8 mouse cellular contexts compared by ENCODE assay signal in the genomic region with DNA sequence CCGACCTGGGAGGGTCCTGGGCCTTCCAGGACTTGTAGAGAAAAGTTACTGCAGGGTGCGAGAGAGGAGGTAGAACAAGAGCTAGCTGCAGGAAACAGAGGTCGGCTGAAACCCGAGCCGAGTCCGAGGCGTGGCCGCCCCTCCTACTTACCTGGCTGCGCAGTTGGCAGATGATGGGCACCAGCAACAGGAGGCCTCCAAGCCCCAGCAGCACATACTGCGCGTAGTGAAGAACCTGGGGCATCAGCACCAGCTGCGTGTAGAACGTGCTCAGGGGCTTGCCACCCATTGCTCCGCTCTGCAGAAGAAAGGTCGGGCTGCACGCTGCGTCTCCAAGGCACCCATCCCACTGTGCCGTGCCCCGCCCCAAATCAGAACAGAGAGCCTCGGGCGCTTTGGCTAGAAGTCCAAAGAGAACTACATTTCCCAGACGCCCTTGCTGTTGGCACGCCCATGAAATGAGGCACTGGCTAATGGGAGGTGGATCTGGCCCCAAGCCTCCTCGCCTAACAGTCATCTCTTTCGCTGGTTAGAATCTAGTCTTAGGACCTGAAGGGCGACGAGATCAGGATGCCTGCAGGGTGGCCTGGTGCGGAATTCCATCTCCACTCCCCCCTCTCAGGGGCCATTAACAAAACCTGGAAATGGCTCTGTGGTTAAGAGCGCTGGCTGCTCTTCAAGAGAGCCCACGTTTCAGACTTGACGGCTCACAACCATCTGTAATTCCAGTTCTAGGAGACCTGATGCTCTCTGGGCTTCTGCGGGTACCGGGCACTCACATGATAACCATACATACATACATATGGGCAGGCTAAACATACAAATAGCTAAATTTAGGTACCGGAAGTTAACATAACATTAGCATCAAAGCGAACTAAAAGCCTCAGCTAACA. TPM values are rescaled to one million over a fixed set of nuclear protein-coding genes. Genes with fewer than 3 reads are reported as not detected.
DNase-seq lines count a peak whose midpoint lies in the region; ATAC-seq and TF ChIP-seq lines count a peak whose summit lies in the region.

No protein-coding gene starts in this region.

- H3K4me1 ChIP-seq in E14TG2a.4 (replicated peaks; ENCODE audit: low read depth, low read length): peaks cover 70% of the 10 kb centered on the region
- peaks cover 18% of the 10 kb centered on the region for H3K4me1 ChIP-seq in forebrain, embryonic 12.5 days
- H3K4me1 ChIP-seq in limb, embryonic 10.5 days: peaks cover 24% of the 10 kb centered on the region
- no peaks in the 10 kb centered on the region for H3K4me1 ChIP-seq in midbrain, postnatal 0 days (ENCODE audit: insufficient read depth, low read length)

- no peak for TF ChIP-seq CTCF in E14TG2a.4 (conservative IDR thresholded peaks at IDR 0.05; ENCODE audit: low read length)
- TF ChIP-seq CTCF in midbrain, postnatal 0 days (IDR thresholded peaks at IDR 0.05): no peak

- peak; percentile 87 for ATAC-seq in forebrain, embryonic 12.5 days (ENCODE audit: low FRiP score)
- peak; percentile 74; the same call in 1 of the 2 replicates for ATAC-seq in midbrain, postnatal 0 days (ENCODE audit: low FRiP score)

- H3K27me3 ChIP-seq in E14TG2a.4 (ENCODE audit: insufficient read depth, low read length): no peaks in the 10 kb centered on the region
- no peaks in the 10 kb centered on the region for H3K27me3 ChIP-seq in forebrain, embryonic 12.5 days
- no peaks in the 10 kb centered on the region for H3K27me3 ChIP-seq in limb, embryonic 10.5 days (ENCODE audit: low read depth, poor library complexity, severe bottlenecking)
- no peaks in the 10 kb centered on the region for H3K27me3 ChIP-seq in midbrain, postnatal 0 days (ENCODE audit: insufficient read depth, low read length)

- peak overlapping the region; percentile 31; the same call in 1 of the 2 replicates for H3K27ac ChIP-seq in forebrain, embryonic 12.5 days
- H3K27ac ChIP-seq in limb, embryonic 10.5 days: peak overlapping the region; percentile 61
- H3K27ac ChIP-seq in midbrain, postnatal 0 days (ENCODE audit: low read depth, low read length): 0 out of 2 replicates have a peak overlapping the region, but pooled peaks have one; percentile 21

- H3K9ac ChIP-seq in forebrain, embryonic 12.5 days: peak overlapping the region; percentile 44; the same call in 1 of the 2 replicates
- H3K9ac ChIP-seq in midbrain, postnatal 0 days (replicated peaks; ENCODE audit: low read length, poor library complexity, severe bottlenecking): no peak overlapping the region

- no peaks in the 10 kb centered on the region for H3K9me3 ChIP-seq in E14TG2a.4 (ENCODE audit: low read length)
- no peaks in the 10 kb centered on the region for H3K9me3 ChIP-seq in forebrain, embryonic 12.5 days
- H3K9me3 ChIP-seq in limb, embryonic 10.5 days (replicated peaks): no peaks in the 10 kb centered on the region
- H3K9me3 ChIP-seq in midbrain, postnatal 0 days (ENCODE audit: low read length): no peaks in the 10 kb centered on the region

- H3K4me3 ChIP-seq in E14TG2a.4 (replicated peaks; ENCODE audit: low read length): peak overlapping the region; percentile 76
- peak overlapping the region; percentile 32 for H3K4me3 ChIP-seq in forebrain, embryonic 12.5 days (replicated peaks)
- peak overlapping the region; percentile 51 for H3K4me3 ChIP-seq in limb, embryonic 10.5 days
- H3K4me3 ChIP-seq in midbrain, postnatal 0 days (ENCODE audit: low read depth, low read length): peak overlapping the region; percentile 37

- H3K36me3 ChIP-seq in E14TG2a.4 (ENCODE audit: insufficient read depth, low read length): peaks cover 39% of the 10 kb centered on the region
- H3K36me3 ChIP-seq in forebrain, embryonic 12.5 days (replicated peaks): peaks cover 19% of the 10 kb centered on the region
- H3K36me3 ChIP-seq in limb, embryonic 10.5 days: peaks cover 34% of the 10 kb centered on the region
- peaks cover 12% of the 10 kb centered on the region for H3K36me3 ChIP-seq in midbrain, postnatal 0 days (ENCODE audit: insufficient read depth, low read length)

- H3K4me2 ChIP-seq in forebrain, embryonic 12.5 days: peak overlapping the region; percentile 62
- peak overlapping the region; percentile 60 for H3K4me2 ChIP-seq in midbrain, postnatal 0 days (ENCODE audit: low read depth, low read length, poor library complexity, severe bottlenecking)

- DNase-seq in WW6 (ENCODE audit: low read depth, low spot score) (peak; percentile 75), adipocyte (ENCODE audit: low spot score) (no peak)
- DNase-seq in hindlimb bud, embryonic 11.5 days (ENCODE audit: extremely low spot score, low read depth, low spot score): peak; percentile 31
- DNase-seq in limb, embryonic 10.5 days (ENCODE audit: low spot score): peak; percentile 82
- DNase-seq in midbrain, postnatal 0 days (ENCODE audit: low spot score): peak; percentile 83
- DNase-seq in ovary, postnatal 10 days (ENCODE audit: low spot score): no peak

- 14% methylated on average over 35 of the region's 35 CpGs for WGBS in forebrain, embryonic 12.5 days
- WGBS in limb, embryonic 10.5 days: 13% methylated on average over 35 of the region's 35 CpGs
- 18% methylated on average over 35 of the region's 35 CpGs for WGBS in midbrain, postnatal 0 days

RNA-seq across cellular contexts. Expression of gene Scarb1, which starts 56.9 kb away (rescaled TPM):
- polyA plus RNA-seq in forebrain, embryonic 12.5 days (2016; fragmentation: Nextera tagmentation; extraction: Ambion mirVana): 31.5 and 38.7 TPM in 2 replicates
- 43.5 and 45.2 TPM in 2 replicates for polyA plus RNA-seq in limb, embryonic 10.5 days (2016; fragmentation: Nextera tagmentation; extraction: Ambion mirVana)
- total RNA-seq in midbrain, postnatal 0 days (2014; rRNA removed): 60.2 and 74.0 TPM in 2 replicates
- polyA plus RNA-seq in midbrain, postnatal 0 days (2015; fragmentation: Nextera tagmentation; extraction: Ambion mirVana): 57.7 and 57.9 TPM in 2 replicates

Comparison
In these comparisons a context has a peak if more than half of its experiments do, and no peak if none do; other contexts are left out.
1. DNase-seq: peak in WW6 (single experiment), hindlimb bud, embryonic 11.5 days (single experiment), limb, embryonic 10.5 days (single experiment) and midbrain, postnatal 0 days (single experiment); none in ovary, postnatal 10 days (single experiment) and adipocyte (single experiment).
2. Peak in every context shown above with its lines, with median percentiles within 50 percentile points of each other: H3K4me3 ChIP-seq and H3K27ac ChIP-seq.